Mouse (Mus musculus): ENCODE measurements at regions not wholly inside any gene's neighbourhood (a gene's known extent, or its start where the extent isn't known, plus 50 kb on each side); places are given as distances from the start of the nearest gene placed in this dataset.
"Not testable (repeated sequence)": the region's sequence is repeated elsewhere in the genome, so short reads cannot be mapped to it uniquely, and the experiment has no call there.

DNA sequence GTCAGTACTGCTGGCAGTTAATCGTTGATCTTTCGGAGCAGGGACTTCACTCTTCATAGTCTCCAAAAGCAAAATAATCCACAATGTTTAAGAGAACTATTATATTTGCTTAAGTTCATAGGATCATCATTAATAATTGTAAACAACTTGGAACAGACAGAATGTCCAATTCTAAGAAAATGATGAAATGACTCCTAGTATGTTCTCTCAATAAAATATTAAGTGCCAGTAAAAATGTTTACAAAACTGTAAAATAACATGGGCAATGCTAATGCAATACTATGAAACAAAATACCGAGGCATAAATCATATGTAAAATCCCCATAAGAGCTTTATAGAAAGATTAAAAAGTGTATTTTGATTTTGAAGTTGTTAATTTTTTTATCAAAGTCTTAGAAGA, 1994.8 kb downstream of the 9330182O14Rik start:
- ATAC-seq (ENCODE audit: low FRiP score), result no peak
- 94% methylated on average over 3 of the region's 3 CpGs for WGBS

DNA sequence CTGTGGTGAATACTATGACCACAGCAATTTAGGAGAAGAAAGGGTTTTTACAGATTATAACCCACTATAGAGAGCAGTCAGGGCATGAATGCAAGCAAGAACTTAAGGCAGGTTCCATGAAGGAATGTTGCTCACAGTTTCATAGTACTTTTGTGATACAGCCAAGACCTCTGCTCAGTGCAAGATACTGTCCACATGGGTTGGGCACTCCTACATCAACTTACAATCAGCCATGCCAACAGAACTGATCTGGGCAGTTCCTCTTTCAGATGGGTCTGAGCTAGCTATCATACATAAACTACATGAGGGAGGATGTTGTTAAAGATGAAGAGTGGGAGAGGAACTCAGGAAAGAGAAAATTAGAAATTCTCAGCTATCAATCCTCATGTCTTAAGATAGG, 2032.4 kb downstream of the 9330182O14Rik start:
- no peak overlapping the region for H3K4me3 ChIP-seq (replicated peaks; ENCODE audit: low read length)
- H3K27me3 ChIP-seq (ENCODE audit: control insufficient read depth, insufficient read depth, low read length), result no peaks in the 10 kb centered on the region
- no peak overlapping the region for H3K9ac ChIP-seq
- H3K9me3 ChIP-seq (ENCODE audit: control insufficient read depth, low read length), result no peaks in the 10 kb centered on the region
- H3K4me1 ChIP-seq (replicated peaks; ENCODE audit: control insufficient read depth, insufficient read depth, low read length), result no peaks in the 10 kb centered on the region
- no peak overlapping the region for H3K4me2 ChIP-seq (replicated peaks)
- ATAC-seq (ENCODE audit: low FRiP score) (no peak), DNase-seq (ENCODE audit: low spot score) (no peak)
- no peaks in the 10 kb centered on the region for H3K36me3 ChIP-seq (replicated peaks; ENCODE audit: control insufficient read depth, insufficient read depth)
- no peak overlapping the region for H3K27ac ChIP-seq

More for the DNA sequence above, 1994.8 kb downstream of the 9330182O14Rik start:
- no peaks in the 10 kb centered on the region for H3K4me1 ChIP-seq (replicated peaks; ENCODE audit: control insufficient read depth, insufficient read depth, low read length)
- no peak overlapping the region for H3K4me2 ChIP-seq (replicated peaks)
- no peaks in the 10 kb centered on the region for H3K9me3 ChIP-seq (ENCODE audit: control insufficient read depth, low read length)
- no peak overlapping the region for H3K27ac ChIP-seq
- no peak overlapping the region for H3K9ac ChIP-seq
- H3K36me3 ChIP-seq (replicated peaks; ENCODE audit: control insufficient read depth, insufficient read depth), result no peaks in the 10 kb centered on the region
- no peak for DNase-seq (ENCODE audit: low spot score)
- H3K4me3 ChIP-seq (replicated peaks; ENCODE audit: low read length), result no peak overlapping the region
- no peaks in the 10 kb centered on the region for H3K27me3 ChIP-seq (ENCODE audit: control insufficient read depth, insufficient read depth, low read length)

DNA sequence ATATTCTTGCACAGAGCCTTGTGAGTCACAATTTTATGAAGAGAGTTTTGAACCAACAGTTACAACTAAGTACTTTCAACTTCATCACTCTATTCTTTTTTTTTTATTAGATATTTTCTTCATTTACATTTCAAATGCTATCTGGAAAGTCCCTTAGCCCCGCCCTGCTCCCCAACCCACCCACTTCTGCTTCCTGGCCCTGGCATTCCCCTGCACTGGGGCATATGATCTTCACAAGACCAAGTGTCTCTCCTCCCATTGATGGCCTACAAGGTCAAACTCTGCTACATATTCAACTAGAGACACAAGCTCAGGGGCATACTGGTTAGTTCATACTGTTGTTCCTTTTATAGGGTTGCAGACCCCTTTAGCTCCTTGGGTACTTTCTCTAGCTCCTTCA, 2043.6 kb downstream of the 9330182O14Rik start:
- not testable (repeated sequence) for ATAC-seq (ENCODE audit: low FRiP score); H3K9ac ChIP-seq; H3K4me3 ChIP-seq (replicated peaks; ENCODE audit: low read length); H3K9me3 ChIP-seq (ENCODE audit: control insufficient read depth, low read length); DNase-seq (ENCODE audit: low spot score); H3K4me2 ChIP-seq (replicated peaks); H3K4me1 ChIP-seq (replicated peaks; ENCODE audit: control insufficient read depth, insufficient read depth, low read length); H3K27me3 ChIP-seq (ENCODE audit: control insufficient read depth, insufficient read depth, low read length); H3K36me3 ChIP-seq (replicated peaks; ENCODE audit: control insufficient read depth, insufficient read depth); H3K27ac ChIP-seq
- 85% methylated on average over 1 of the region's 1 CpGs for WGBS

GRCm38 (mm10) chr15:42207187-42207846, 2073.2 kb downstream of the 9330182O14Rik start:
- ATAC-seq (ENCODE audit: low FRiP score) (peak; percentile 81; the same call in 1 of the 2 replicates), DNase-seq (ENCODE audit: low spot score) (peak; percentile 55)
- WGBS, result 35% methylated on average over 5 of the region's 5 CpGs
- H3K4me2 ChIP-seq (replicated peaks), result no peak overlapping the region
- no peak overlapping the region for H3K27ac ChIP-seq
- no peaks in the 10 kb centered on the region for H3K9me3 ChIP-seq (ENCODE audit: control insufficient read depth, low read length)
- no peaks in the 10 kb centered on the region for H3K36me3 ChIP-seq (replicated peaks; ENCODE audit: control insufficient read depth, insufficient read depth)
- no peak overlapping the region for H3K9ac ChIP-seq
- no peaks in the 10 kb centered on the region for H3K27me3 ChIP-seq (ENCODE audit: control insufficient read depth, insufficient read depth, low read length)
- no peak overlapping the region for H3K4me3 ChIP-seq (replicated peaks; ENCODE audit: low read length)
- no peaks in the 10 kb centered on the region for H3K4me1 ChIP-seq (replicated peaks; ENCODE audit: control insufficient read depth, insufficient read depth, low read length)

DNA sequence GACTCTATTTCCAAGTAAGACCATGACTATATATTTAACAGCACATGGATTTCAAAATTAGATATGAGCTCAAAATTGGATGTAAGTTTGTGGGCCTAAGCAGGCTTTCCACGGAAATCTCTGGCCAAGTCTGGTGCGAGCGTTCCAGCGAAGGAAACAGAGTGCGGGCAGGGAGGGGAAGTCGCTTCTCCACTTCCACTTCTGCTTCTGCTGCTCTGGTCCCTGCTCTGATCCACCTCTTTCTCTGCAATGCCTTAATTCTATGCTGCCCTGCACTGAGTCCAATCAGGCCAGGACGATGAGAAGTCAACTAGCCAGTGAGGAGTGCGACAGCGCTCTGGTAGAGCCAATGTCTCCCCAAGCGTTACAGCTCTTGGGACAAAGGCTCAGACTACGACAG, 2085.3 kb downstream of the 9330182O14Rik start:
- H3K36me3 ChIP-seq (replicated peaks; ENCODE audit: control insufficient read depth, insufficient read depth), result no peaks in the 10 kb centered on the region
- no peak for DNase-seq (ENCODE audit: low spot score)
- no peak overlapping the region for H3K4me2 ChIP-seq (replicated peaks)
- no peak for ATAC-seq (ENCODE audit: low FRiP score)
- no peak overlapping the region for H3K27ac ChIP-seq
- no peak overlapping the region for H3K9ac ChIP-seq
- no peaks in the 10 kb centered on the region for H3K4me1 ChIP-seq (replicated peaks; ENCODE audit: control insufficient read depth, insufficient read depth, low read length)
- no peaks in the 10 kb centered on the region for H3K9me3 ChIP-seq (ENCODE audit: control insufficient read depth, low read length)
- no peaks in the 10 kb centered on the region for H3K27me3 ChIP-seq (ENCODE audit: control insufficient read depth, insufficient read depth, low read length)
- WGBS, result 91% methylated on average over 11 of the region's 11 CpGs
- no peak overlapping the region for H3K4me3 ChIP-seq (replicated peaks; ENCODE audit: low read length)

DNA sequence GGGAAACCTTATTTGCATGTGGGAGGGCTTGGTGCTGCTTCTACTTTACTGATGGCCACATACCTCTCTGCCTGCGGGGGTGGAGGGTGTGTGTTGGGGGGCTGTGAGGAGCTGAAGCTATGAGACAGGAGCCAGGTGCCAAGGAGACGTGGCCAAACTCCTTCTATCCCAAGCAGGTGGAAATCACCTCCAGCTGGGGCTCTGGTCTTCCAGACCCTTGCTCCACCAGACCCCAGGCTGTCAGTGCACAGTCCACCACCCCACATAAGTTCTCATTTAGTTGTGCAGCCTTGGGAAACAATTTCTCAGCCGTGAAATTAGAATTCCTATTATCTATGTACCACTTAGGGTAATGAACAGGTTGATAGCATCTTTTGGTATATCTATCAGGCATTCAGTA, 2085.8 kb downstream of the 9330182O14Rik start:
- H3K9me3 ChIP-seq (ENCODE audit: control insufficient read depth, low read length), result no peaks in the 10 kb centered on the region
- DNase-seq (ENCODE audit: low spot score), result no peak
- H3K4me3 ChIP-seq (replicated peaks; ENCODE audit: low read length), result no peak overlapping the region
- no peaks in the 10 kb centered on the region for H3K36me3 ChIP-seq (replicated peaks; ENCODE audit: control insufficient read depth, insufficient read depth)
- WGBS, result 71% methylated on average over 3 of the region's 3 CpGs
- H3K4me1 ChIP-seq (replicated peaks; ENCODE audit: control insufficient read depth, insufficient read depth, low read length), result no peaks in the 10 kb centered on the region
- no peak overlapping the region for H3K4me2 ChIP-seq (replicated peaks)
- no peak overlapping the region for H3K9ac ChIP-seq
- H3K27ac ChIP-seq, result no peak overlapping the region
- H3K27me3 ChIP-seq (ENCODE audit: control insufficient read depth, insufficient read depth, low read length), result no peaks in the 10 kb centered on the region
- no peak for ATAC-seq (ENCODE audit: low FRiP score)

- WGBS, result 59% methylated on average over 1 of the region's 1 CpGs
Measured at GRCm38 (mm10) chr15:42225006-42225405, 2090.8 kb downstream of the 9330182O14Rik start.

GRCm38 (mm10) chr15:42231692-42232091, 2097.5 kb downstream of the 9330182O14Rik start:
- no peak for ATAC-seq (ENCODE audit: low FRiP score)
- Histone ChIP-seq H3K9me3 (ENCODE audit: control insufficient read depth, low read length) (peaks cover 11% of the 10 kb centered on the region), H3K27ac (no peak overlapping the region), H3K9ac (no peak overlapping the region), H3K4me3 (replicated peaks; ENCODE audit: low read length) (no peak overlapping the region), H3K27me3 (ENCODE audit: control insufficient read depth, insufficient read depth, low read length) (no peaks in the 10 kb centered on the region), H3K4me1 (replicated peaks; ENCODE audit: control insufficient read depth, insufficient read depth, low read length) (no peaks in the 10 kb centered on the region), H3K36me3 (replicated peaks; ENCODE audit: control insufficient read depth, insufficient read depth) (no peaks in the 10 kb centered on the region), H3K4me2 (replicated peaks) (no peak overlapping the region)
- 89% methylated on average over 3 of the region's 3 CpGs for WGBS
- no peak for DNase-seq (ENCODE audit: low spot score)

More at GRCm38 (mm10) chr15:42225006-42225405, 2090.8 kb downstream of the 9330182O14Rik start:
- Histone ChIP-seq H3K27me3 (ENCODE audit: control insufficient read depth, insufficient read depth, low read length) (no peaks in the 10 kb centered on the region), H3K4me1 (replicated peaks; ENCODE audit: control insufficient read depth, insufficient read depth, low read length) (no peaks in the 10 kb centered on the region), H3K4me3 (replicated peaks; ENCODE audit: low read length) (no peak overlapping the region), H3K9ac (no peak overlapping the region), H3K4me2 (replicated peaks) (no peak overlapping the region), H3K27ac (no peak overlapping the region), H3K36me3 (replicated peaks; ENCODE audit: control insufficient read depth, insufficient read depth) (no peaks in the 10 kb centered on the region), H3K9me3 (ENCODE audit: control insufficient read depth, low read length) (no peaks in the 10 kb centered on the region)
- no peak for DNase-seq (ENCODE audit: low spot score)
- no peak for ATAC-seq (ENCODE audit: low FRiP score)

DNA sequence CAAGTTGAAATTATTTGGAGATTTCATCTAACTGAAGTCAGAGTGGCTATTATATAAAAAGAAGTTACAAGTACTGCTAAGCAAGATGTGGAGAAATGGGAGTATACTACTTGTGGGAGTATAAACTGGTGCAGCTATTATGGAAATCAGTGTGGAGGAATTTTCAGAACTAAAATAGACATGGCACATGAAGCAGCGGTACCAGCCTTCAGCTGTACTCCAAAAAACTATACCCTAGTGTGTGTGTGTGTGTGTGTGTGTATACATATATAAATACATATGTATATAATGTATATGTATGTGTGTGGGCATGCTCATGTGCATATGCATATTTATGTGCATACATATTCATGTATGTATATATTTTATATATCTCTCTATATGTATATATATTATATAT, 2112.6 kb downstream of the 9330182O14Rik start:
- DNase-seq (ENCODE audit: low spot score) (no peak), ATAC-seq (ENCODE audit: low FRiP score) (no peak)
- no peak overlapping the region for H3K9ac ChIP-seq
- H3K36me3 ChIP-seq (replicated peaks; ENCODE audit: control insufficient read depth, insufficient read depth), result no peaks in the 10 kb centered on the region
- no peaks in the 10 kb centered on the region for H3K4me1 ChIP-seq (replicated peaks; ENCODE audit: control insufficient read depth, insufficient read depth, low read length)
- no peak overlapping the region for H3K27ac ChIP-seq
- no peak overlapping the region for H3K4me2 ChIP-seq (replicated peaks)
- H3K9me3 ChIP-seq (ENCODE audit: control insufficient read depth, low read length), result peaks cover 9% of the 10 kb centered on the region; the same call in 1 of the 2 replicates
- no peak overlapping the region for H3K4me3 ChIP-seq (replicated peaks; ENCODE audit: low read length)
- WGBS, result 97% methylated on average over 1 of the region's 1 CpGs
- no peaks in the 10 kb centered on the region for H3K27me3 ChIP-seq (ENCODE audit: control insufficient read depth, insufficient read depth, low read length)

Measured in hindbrain, embryonic 14.5 days (tissue).